ENCODE assay signal across 23 mouse cellular contexts in the genomic region with DNA sequence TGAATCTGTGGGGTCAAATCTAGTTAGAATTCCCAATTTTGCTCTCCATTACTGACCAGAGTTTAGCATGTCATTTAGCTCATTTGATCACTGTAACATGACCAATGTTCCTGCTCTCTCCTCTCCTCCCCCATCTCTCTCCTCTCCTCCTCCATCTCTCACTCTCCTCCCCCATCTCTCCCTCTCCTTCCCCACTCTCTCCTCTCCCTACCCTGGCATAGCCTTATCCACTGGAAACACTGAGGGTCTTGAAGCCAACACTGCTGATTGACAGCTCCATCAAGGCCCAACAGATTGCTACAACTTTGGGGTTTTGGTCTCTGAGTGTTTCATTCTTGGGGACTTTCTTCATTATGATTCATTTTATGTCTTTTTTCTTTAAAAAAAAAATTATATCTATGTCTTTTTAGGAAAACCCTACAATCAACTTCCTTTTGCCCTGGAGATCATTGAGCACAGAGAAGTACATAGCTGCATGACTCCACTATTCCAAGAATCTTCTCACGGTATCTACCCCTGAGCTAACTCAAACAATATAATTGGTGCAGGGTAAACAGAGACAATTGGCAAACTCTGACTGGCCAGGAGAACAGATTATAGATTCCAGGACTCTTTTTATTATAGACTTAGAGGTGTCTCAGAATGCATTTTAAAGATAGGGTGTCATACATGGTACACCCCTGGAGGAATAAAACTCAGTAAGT. TPM values are rescaled to one million over a fixed set of nuclear protein-coding genes. Genes with fewer than 3 reads are reported as not detected.
"Had no signal": no experiment of that assay in that cellular context is flagged by ENCODE, and none has a peak within 500 bp of the region (broad histone marks: within the 10 kb centered on the region; RNA-seq: fewer than 3 reads in every experiment).

No protein-coding gene starts in this region.

- H3K9me3 ChIP-seq: limb, embryonic 13.5 days; midbrain, embryonic 15.5 days; neural tube, embryonic 12.5 days; stomach, embryonic 15.5 days had no signal

- H3K4me2 ChIP-seq: limb, embryonic 13.5 days; midbrain, embryonic 11.5 days; midbrain, embryonic 15.5 days; neural tube, embryonic 12.5 days; stomach, embryonic 15.5 days had no signal

- H3K27ac ChIP-seq: kidney, postnatal 0 days; limb, embryonic 13.5 days; midbrain, embryonic 15.5 days; neural tube, embryonic 12.5 days; stomach, embryonic 15.5 days had no signal

- H3K4me1 ChIP-seq: limb, embryonic 13.5 days; midbrain, embryonic 15.5 days; neural tube, embryonic 12.5 days; stomach, embryonic 15.5 days had no signal

- H3K9ac ChIP-seq: limb, embryonic 13.5 days; midbrain, embryonic 15.5 days; neural tube, embryonic 12.5 days; stomach, embryonic 15.5 days had no signal

- H3K36me3 ChIP-seq: limb, embryonic 13.5 days; midbrain, embryonic 15.5 days; neural tube, embryonic 12.5 days; stomach, embryonic 15.5 days had no signal

- DNase-seq: kidney, adult 11 months; left cerebral cortex, postnatal 4 days; lung, adult 2 months; lung, postnatal 36 days; retina, postnatal 1 day; right cerebral cortex, postnatal 4 days had no signal

- H3K27me3 ChIP-seq: limb, embryonic 13.5 days; midbrain, embryonic 15.5 days; neural tube, embryonic 12.5 days; stomach, embryonic 15.5 days had no signal

- H3K4me3 ChIP-seq: limb, embryonic 13.5 days; midbrain, embryonic 15.5 days; neural tube, embryonic 12.5 days; stomach, embryonic 15.5 days had no signal

- ATAC-seq: inflammation-experienced regulatory T-cells, adult 6 months; midbrain, embryonic 15.5 days had no signal

RNA-seq across cellular contexts. Expression of a gene that starts 21.7 kb away (rescaled TPM):
- total RNA-seq: layer of hippocampus, adult 8-10 months; monocyte, adult 5-6 weeks; neutrophil, adult 5-6 weeks had no signal
- polyA plus RNA-seq: inflammation-experienced regulatory T-cells, adult 6 months; lung, adult 2 months; midbrain, embryonic 11.5 days; midbrain, embryonic 15.5 days; neural tube, embryonic 12.5 days; spleen, adult 2 months had no signal

RNA-seq across cellular contexts. Expression of a gene that starts 44.0 kb away (rescaled TPM):
- total RNA-seq: layer of hippocampus, postnatal 14 days; left cerebral cortex, adult 18-20 months; left cerebral cortex, postnatal 10 days; left cerebral cortex, postnatal 4 days; megakaryocyte, adult 5-6 weeks; monocyte, adult 5-6 weeks; neutrophil, adult 5-6 weeks had no signal
- polyA plus RNA-seq: inflammation-experienced regulatory T-cells, adult 6 months; large intestine, adult 2 months; limb, embryonic 13.5 days; lung, adult 2 months; lung, postnatal 0 days; midbrain, embryonic 11.5 days; midbrain, embryonic 15.5 days; neural tube, embryonic 12.5 days; spleen, adult 2 months had no signal

RNA-seq across cellular contexts. Expression of a gene that starts 54.4 kb away (rescaled TPM):
- total RNA-seq: megakaryocyte, adult 5-6 weeks; monocyte, adult 5-6 weeks; neutrophil, adult 5-6 weeks had no signal
- polyA plus RNA-seq: inflammation-experienced regulatory T-cells, adult 6 months; lung, adult 2 months; lung, postnatal 0 days; midbrain, embryonic 15.5 days; spleen, adult 2 months had no signal
